15 mouse cellular contexts compared by ENCODE assay signal in the genomic region with DNA sequence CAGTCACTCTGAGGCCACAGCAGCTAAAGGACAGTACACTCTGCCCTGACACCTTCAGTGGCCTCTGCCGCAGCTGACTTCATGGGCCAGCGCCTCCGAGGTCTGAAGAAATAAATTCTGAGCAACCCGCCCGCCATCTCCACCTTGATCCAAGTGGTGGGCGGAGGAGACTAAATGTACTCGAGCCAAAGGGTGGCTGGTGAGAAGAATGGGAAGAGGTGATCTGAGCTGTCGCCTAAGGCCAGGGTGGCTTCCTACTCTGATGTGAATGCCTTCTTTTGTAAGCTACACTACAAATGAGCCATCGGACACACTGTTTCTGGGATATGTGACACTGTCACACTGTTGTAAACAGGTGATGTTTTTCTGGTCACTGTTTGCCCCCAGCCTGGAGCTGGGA.
"Had no signal": no experiment of that assay in that cellular context is flagged by ENCODE, and none has a peak within 500 bp of the region (broad histone marks: within the 10 kb centered on the region; RNA-seq: fewer than 3 reads in every experiment).

No protein-coding gene starts in this region.

- H3K27ac ChIP-seq: neural tube, embryonic 15.5 days; stomach, embryonic 15.5 days; stomach, postnatal 0 days had no signal

- H3K4me3 ChIP-seq: neural tube, embryonic 15.5 days; stomach, embryonic 15.5 days had no signal

- DNase-seq: retina, postnatal 1 day; right cerebral cortex, adult 18-20 months; right cerebral cortex, postnatal 14 days; right cerebral cortex, postnatal 25 days; right cerebral cortex, postnatal 4 days; spleen, adult 18-20 months; thymus, adult 18-20 months; thymus, adult 2 months; thymus, postnatal 14 days; thymus, postnatal 25 days; thymus, postnatal 36 days; thymus, postnatal 4 days had no signal

- H3K4me1 ChIP-seq: neural tube, embryonic 15.5 days had no signal
